Mouse (Mus musculus) thymus, postnatal 14 days (tissue): ENCODE measurements around the gene H2-T23.
"Not testable (repeated sequence)": the region's sequence is repeated elsewhere in the genome, so short reads cannot be mapped to it uniquely, and the experiment has no call there.

Source experiments
- DNase-seq: peaks from one replicate; pipeline ENCODE4 v3.0.0; 2021

Gene H2-T23

DNA sequence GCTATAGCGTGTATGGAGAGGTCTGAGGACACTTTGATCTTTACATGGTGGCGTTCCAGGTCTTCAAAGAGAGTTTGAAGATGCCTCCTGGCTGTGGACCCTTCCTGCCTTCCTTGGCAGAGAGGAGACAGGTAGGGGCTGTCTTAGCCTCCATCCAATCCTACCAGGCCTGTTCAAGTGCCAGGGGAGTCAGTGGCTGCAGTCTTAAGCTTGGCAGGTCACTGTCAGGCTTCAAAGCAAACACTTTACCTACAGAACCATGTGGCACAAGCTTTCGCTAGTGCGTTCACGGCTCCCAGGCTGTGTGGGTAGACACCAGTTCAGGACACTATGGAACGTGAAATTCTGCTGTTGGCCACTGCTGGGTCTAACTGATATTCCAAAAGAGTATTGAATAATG lies 9.7 kb downstream of the H2-T23 start:
- DNase-seq: no peak

- DNase-seq: no peak
Measured at GRCm38 (mm10) chr17:36022098-36022497, 10.6 kb downstream of the H2-T23 start.

DNA sequence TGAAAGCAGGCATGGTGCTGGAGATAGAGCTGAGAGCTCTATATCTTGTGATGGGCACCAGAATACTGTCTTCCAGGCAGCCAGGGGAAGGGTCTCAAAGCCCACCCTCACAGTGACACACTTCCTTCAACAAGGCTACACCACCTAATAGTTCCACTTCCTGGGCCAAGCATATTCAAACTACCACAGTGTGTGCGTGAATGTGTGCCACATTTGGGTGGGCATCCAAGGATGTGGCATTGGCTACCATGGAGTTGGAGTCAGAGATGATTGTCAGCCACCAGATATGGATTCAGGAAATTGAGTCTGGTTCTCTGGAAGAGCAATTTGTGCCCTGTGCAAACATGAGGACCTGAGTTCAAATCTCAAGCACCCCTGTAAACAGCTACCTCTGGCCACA lies 11.3 kb downstream of the H2-T23 start:
- DNase-seq: no peak

- peak; percentile 84 for DNase-seq
Measured at GRCm38 (mm10) chr17:36020191-36021073, 12.2 kb downstream of the H2-T23 start, which contains the start of gene H2-T24. Gene H2-T24, minus strand, starts transcription at chr17:36020560.

- DNase-seq: no peak
Measured at GRCm38 (mm10) chr17:36019519-36019918, 13.1 kb downstream of the H2-T23 start.

GRCm38 (mm10) chr17:36018979-36019378 lies 13.7 kb downstream of the H2-T23 start:
- no peak for DNase-seq

GRCm38 (mm10) chr17:36017046-36017445 lies 15.6 kb downstream of the H2-T23 start:
- DNase-seq: no peak

- DNase-seq: no peak
Measured at GRCm38 (mm10) chr17:36014977-36015376, 17.7 kb downstream of the H2-T23 start.

- DNase-seq: not testable (repeated sequence)
Measured at GRCm38 (mm10) chr17:36004409-36004808, 28.2 kb downstream of the H2-T23 start.

- DNase-seq: no peak
Measured at GRCm38 (mm10) chr17:36003331-36003730, 29.3 kb downstream of the H2-T23 start.

DNA sequence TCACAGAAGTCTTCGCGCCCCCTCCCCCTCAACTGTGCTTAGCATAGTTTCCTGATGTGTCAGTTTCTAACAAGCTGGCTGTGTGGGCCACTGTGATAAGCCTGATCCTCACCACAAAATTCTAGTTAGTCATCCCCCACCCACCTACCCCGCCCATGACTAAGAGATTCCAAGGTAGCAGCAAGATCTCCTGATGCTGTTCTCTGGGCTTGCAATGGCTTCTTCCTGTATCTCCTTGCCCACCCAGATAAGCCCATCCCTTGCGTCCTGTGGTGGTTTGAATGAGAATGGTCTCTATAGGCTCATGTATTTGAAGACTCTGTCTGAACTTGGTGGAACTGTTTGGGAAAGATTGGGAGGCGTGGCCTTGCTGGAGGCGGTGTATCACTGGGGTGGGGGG lies 30.7 kb downstream of the H2-T23 start:
- DNase-seq: no peak

DNA sequence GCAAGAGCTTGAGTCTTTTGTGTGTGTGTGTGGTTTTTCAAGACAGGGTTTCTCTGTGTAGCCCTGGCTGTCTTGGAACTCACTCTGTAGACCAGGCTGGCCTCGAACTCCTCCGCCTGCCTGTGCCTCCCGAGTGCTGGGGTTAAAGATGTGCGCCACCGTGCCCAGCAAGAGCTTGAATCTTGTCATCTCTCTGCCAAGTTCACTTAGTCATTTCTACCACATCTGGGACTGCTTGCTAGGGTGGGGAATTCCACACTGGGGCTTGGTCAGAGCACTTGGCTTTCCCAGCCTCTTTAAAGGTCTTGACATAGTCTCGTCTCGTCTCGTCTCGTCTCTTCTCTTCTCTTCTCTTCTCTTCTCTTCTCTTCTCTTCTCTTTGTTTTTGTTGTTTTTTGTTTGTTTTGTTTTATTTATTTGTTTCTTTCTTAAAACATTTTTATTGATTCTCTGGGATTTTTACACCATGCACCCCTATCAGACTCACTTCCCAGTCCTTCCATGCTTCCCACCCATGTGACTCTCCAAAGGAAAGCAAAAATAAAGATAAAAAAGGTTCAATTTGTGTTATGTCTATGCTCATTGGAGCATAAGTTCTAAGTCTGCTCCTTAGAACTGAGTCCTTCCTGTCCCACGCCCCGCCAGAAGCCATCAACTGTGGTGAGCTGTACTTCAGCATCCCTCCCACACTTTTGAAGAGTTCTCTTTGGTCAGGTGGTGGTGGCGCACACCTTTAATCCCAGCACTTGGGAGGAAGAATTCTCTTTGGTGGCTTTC lies 31.3 kb downstream of the H2-T23 start:
- DNase-seq: peak; percentile 58

- no peak for DNase-seq
Measured at GRCm38 (mm10) chr17:36000349-36000748, 32.3 kb downstream of the H2-T23 start.

GRCm38 (mm10) chr17:35999356-35999755 lies 33.3 kb downstream of the H2-T23 start:
- DNase-seq: peak; percentile 88

DNA sequence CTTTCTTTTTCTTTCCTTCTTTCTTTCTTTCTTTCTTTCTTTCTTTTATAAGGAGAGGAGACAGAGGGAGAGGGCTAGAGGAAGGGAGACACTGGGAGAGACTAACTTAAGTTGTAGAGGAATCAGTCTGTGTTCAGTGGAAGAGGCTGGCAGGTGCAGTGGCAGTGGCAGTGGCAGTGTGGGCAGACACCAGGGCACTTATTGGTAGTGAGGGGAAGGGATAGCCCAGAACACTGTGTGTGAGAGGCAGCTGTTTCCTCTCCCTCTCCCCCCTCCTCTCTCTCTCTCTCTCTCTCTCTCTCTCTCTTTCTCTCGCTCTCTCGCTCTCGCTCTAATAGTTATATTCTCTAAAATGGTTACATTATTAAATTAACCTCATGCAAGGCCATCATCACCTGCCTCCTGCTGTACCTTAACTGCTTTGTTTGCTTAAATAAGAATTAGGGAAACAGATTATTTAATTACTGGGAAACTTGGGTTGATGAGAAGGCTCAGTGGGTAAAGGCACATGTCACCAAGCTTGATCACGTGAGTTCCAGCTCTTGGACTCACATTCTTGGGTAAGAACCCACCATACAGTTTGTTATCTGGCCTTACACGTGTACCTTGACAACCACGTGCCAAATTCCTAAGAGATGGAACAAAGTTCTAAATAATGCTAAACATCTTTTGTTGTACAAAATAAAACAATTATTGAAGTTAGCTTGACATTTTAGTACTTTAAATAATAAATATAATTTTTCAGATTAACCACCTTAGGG lies 33.9 kb downstream of the H2-T23 start:
- DNase-seq: peak; percentile 52

GRCm38 (mm10) chr17:35997713-35998510 lies 34.7 kb downstream of the H2-T23 start:
- DNase-seq: peak; percentile 67

GRCm38 (mm10) chr17:35996949-35997348 lies 35.7 kb downstream of the H2-T23 start:
- peak; percentile 99 for DNase-seq

- peak; percentile 26 for DNase-seq
Measured at GRCm38 (mm10) chr17:35994879-35995240, 37.8 kb downstream of the H2-T23 start.

DNA sequence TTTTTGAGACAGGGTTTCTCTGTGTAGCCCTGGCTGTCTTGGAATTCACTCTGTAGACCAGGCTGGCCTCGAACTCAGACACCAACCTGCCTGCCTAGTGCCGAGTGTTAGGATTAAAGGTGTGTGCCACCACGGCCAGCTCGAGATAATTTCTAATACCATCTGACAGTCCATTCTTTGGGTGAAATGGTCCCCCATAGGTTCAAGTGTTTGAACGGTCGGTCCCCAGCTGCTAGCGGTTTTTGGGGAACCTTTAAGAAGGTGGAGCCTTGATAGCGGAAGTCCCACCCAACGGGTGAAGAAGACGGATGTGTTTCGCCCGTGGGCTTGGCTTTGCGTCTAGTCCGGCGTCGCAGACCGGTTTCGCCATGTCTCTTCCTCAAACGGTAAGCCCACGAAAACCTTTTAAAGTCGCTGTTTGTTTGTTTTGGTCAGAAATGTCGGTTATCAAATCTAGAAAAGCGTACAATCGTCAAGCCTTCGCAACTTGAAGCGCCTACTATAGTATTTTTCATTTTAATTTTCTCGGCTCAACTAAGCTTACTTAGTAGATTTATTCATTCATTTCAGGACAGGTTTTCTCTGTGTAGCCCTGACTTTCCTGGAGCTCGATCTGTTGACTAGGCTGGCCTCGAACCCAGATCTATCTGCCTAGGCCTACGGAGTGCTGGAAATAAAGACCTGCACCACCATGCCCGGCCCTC lies 38.3 kb downstream of the H2-T23 start:
- peak; percentile 83 for DNase-seq

- peak; percentile 86 for DNase-seq
Measured at GRCm38 (mm10) chr17:35993675-35994074, 39.0 kb downstream of the H2-T23 start.

- no peak for DNase-seq
Measured at GRCm38 (mm10) chr17:35991781-35992180, 40.9 kb downstream of the H2-T23 start.

GRCm38 (mm10) chr17:35981776-35982175 lies 50.9 kb downstream of the H2-T23 start:
- no peak for DNase-seq
